Mouse (Mus musculus): ENCODE data around the gene Klk1b4. TPM values are rescaled to one million over a fixed set of nuclear protein-coding genes. Genes with fewer than 3 reads are reported as not detected.
A peak's percentile ranks its signal among the peaks of the same experiment; 100 is the strongest.

Gene Klk1b4
- polyA plus RNA-seq, 1 experiment: 0.53 TPM

DNA sequence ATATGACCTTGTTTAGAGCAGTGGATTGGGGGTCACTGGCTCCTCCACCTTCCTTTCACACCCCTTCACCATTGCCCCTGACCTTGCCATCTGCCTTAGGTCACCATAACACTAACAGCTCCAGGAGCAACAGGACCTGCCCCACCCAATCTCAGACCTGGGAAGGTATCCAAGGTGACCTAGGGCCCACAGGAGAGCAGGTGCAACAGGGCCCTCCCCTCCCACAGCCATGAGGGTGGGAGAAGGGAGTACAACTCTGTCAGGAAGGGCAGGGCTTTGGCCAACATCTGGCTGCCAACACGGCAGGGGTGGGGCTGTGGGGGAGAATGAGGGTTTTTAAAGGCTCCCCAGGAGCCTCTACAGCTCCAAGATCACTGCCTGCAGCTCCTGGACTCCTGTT is 17.8 kb downstream of the Klk1b4 start, which contains the start of gene Klk1:
TSS of gene Klk1 (plus strand) at position 285 of the 400 bp plus-strand sequence.
- DNase-seq: peak; percentile 66
- Histone ChIP-seq H3K27me3 (replicated peaks; ENCODE audit: control insufficient read depth, insufficient read depth, low read length) (no peaks in the 10 kb centered on the region), H3K27ac (ENCODE audit: insufficient read depth, low read depth, low read length) (peak within 1 kb of the TSS; percentile 98), H3K4me3 (ENCODE audit: insufficient read depth, low read depth, low read length) (peak within 1 kb of the TSS; percentile 36), H3K4me1 (ENCODE audit: control insufficient read depth, insufficient read depth, low read length) (no peaks in the 10 kb centered on the region), H3K36me3 (ENCODE audit: control insufficient read depth, insufficient read depth, low read length) (no peaks in the 10 kb centered on the region)
- TF ChIP-seq CTCF (conservative IDR thresholded peaks at IDR 0.05; ENCODE audit: insufficient read depth, insufficient read length, low read depth, low read length) (no peak), POLR2A (IDR thresholded peaks at IDR 0.05; ENCODE audit: low read depth, low read length) (no peak)
- WGBS: 32% methylated on average over 1 of the region's 1 CpGs

DNA sequence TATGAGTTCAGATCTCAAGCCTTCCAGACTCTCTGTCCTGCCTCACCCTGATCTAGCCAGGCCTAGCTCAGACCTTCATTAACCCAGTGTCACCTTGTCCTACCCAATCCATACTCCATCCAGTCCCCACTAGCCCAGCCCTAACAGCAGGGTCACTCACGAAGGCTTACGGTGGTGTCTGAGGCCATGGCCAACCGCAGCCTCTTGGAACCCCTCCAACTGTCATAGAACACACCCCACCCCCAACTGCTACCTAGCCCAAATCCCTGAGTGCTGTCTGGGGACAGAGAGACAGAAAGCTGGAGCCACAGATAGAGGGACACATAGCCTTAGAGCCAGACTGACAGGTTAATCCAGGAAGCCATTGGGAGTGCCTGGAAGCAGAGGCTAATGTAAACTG is 28.7 kb downstream of the Klk1b4 start, which contains the start of gene Gm36864:
TSS of gene Gm36864 (plus strand) at position 269 of the 400 bp plus-strand sequence.
- DNase-seq: peak; percentile 13
- no peaks in the 10 kb centered on the region for H3K27me3 ChIP-seq (replicated peaks; ENCODE audit: control insufficient read depth, insufficient read depth, low read length)
- peak within 1 kb of the TSS; percentile 9; the same call in 1 of the 2 replicates for H3K27ac ChIP-seq (ENCODE audit: insufficient read depth, low read depth, low read length)
- no peaks in the 10 kb centered on the region for H3K4me1 ChIP-seq (ENCODE audit: control insufficient read depth, insufficient read depth, low read length)
- H3K4me3 ChIP-seq (ENCODE audit: insufficient read depth, low read depth, low read length): no peak within 1 kb of the TSS
- TF ChIP-seq CTCF (conservative IDR thresholded peaks at IDR 0.05; ENCODE audit: insufficient read depth, insufficient read length, low read depth, low read length) (no peak), POLR2A (IDR thresholded peaks at IDR 0.05; ENCODE audit: low read depth, low read length) (no peak)
- no peaks in the 10 kb centered on the region for H3K36me3 ChIP-seq (ENCODE audit: control insufficient read depth, insufficient read depth, low read length)
- WGBS: 40% methylated on average over 3 of the region's 3 CpGs

DNA sequence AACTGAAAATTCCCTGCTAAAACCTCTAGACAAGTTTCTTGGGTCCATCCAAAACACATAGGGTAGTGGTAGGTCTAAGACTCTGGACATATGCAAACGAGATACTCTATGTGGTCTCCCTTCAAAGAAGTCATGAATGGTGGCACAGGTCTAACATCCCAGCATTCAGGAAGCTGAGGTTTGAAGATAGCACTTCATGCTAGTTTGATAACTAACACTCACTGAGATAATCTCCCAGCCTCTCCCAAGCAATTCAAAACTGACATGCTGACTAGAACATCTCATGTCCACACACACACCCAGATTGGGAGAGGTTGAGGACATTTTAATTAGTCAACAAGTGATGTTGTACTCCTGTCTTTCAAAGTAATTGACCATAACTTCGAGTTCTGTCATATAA is 32.7 kb downstream of the Klk1b4 start:
- DNase-seq: no peak
- Histone ChIP-seq H3K27ac (ENCODE audit: insufficient read depth, low read depth, low read length) (peak overlapping the region; percentile 89; the same call in 1 of the 2 replicates), H3K4me3 (ENCODE audit: insufficient read depth, low read depth, low read length) (no peak overlapping the region), H3K4me1 (ENCODE audit: control insufficient read depth, insufficient read depth, low read length) (no peaks in the 10 kb centered on the region), H3K36me3 (ENCODE audit: control insufficient read depth, insufficient read depth, low read length) (no peaks in the 10 kb centered on the region), H3K27me3 (replicated peaks; ENCODE audit: control insufficient read depth, insufficient read depth, low read length) (no peaks in the 10 kb centered on the region)
- WGBS: 44% methylated on average over 2 of the region's 2 CpGs
- TF ChIP-seq CTCF (conservative IDR thresholded peaks at IDR 0.05; ENCODE audit: insufficient read depth, insufficient read length, low read depth, low read length) (no peak), POLR2A (IDR thresholded peaks at IDR 0.05; ENCODE audit: low read depth, low read length) (no peak)

DNA sequence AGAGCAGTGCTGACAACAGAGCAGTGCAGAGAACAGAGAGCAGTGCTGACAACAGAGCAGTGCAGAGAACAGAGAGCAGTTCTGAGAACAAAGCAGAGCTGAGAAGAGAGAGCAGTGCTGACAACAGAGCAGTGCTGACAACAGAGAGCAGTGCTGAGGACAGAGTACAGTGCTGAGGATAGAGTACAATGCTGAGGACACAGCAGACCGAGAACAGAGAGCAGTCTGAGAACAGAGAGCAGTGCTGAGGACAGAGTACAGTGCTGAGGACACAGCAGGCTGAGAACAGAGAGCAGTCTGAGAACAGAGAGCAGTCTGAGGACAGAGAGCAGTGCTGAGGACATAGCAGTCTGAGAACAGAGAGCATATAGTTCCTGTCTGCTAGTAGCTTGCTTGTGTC is 33.5 kb downstream of the Klk1b4 start:
- Histone ChIP-seq H3K4me1 (ENCODE audit: control insufficient read depth, insufficient read depth, low read length) (peaks cover 7% of the 10 kb centered on the region; the same call in 1 of the 2 replicates), H3K27me3 (replicated peaks; ENCODE audit: control insufficient read depth, insufficient read depth, low read length) (no peaks in the 10 kb centered on the region), H3K27ac (ENCODE audit: insufficient read depth, low read depth, low read length) (peak overlapping the region; percentile 89), H3K4me3 (ENCODE audit: insufficient read depth, low read depth, low read length) (peak overlapping the region; percentile 35), H3K36me3 (ENCODE audit: control insufficient read depth, insufficient read depth, low read length) (no peaks in the 10 kb centered on the region)
- DNase-seq: peak; percentile 58
- TF ChIP-seq POLR2A (IDR thresholded peaks at IDR 0.05; ENCODE audit: low read depth, low read length): no peak
- TF ChIP-seq CTCF (conservative IDR thresholded peaks at IDR 0.05; ENCODE audit: insufficient read depth, insufficient read length, low read depth, low read length): no peak
- 31% methylated on average over 1 of the region's 1 CpGs for WGBS

DNA sequence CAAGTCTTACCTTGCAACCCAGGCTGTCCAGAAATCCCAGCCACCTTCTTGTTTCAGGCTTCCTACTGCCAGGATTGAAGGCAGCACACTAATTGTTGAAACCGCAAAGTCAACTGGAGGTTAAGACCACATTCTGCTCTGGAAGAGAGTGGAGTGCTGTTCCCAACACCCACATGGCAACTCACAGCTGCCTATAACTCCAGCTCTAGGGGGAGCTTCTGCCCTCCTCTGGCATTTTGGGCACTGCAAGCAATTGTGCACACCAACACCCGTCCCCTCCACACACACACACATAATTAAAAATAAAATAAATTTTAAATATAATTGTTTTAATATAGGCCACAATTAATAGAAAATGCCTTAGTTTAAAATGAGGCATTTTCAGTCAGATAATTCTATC is 33.9 kb downstream of the Klk1b4 start:
- TF ChIP-seq POLR2A (IDR thresholded peaks at IDR 0.05; ENCODE audit: low read depth, low read length): no peak
- TF ChIP-seq CTCF (conservative IDR thresholded peaks at IDR 0.05; ENCODE audit: insufficient read depth, insufficient read length, low read depth, low read length): peak; percentile 44; the same call in 1 of the 2 replicates
- H3K27ac ChIP-seq (ENCODE audit: insufficient read depth, low read depth, low read length): peak overlapping the region; percentile 89
- WGBS: 57% methylated on average over 2 of the region's 2 CpGs

DNA sequence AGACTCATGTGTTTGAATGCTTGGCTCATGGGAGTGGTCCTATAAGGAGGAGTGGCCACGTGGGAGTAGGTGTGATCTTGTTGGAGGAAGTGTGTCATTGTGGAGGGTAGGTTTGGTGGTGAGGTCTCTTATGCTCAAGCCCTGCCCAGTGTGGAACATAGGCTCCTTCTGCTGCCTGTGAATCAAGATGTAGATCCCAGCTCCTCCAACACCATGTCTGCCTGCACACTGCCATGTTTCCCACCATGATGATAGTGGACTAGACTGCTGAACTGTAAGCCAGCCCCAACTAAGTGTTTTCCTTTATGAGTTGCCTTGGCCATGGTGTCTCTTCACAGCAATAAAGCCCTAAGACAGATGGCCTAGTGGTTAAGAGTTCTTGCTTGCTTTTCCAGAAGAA is 36.8 kb downstream of the Klk1b4 start:
- DNase-seq: no peak
- H3K27me3 ChIP-seq (replicated peaks; ENCODE audit: control insufficient read depth, insufficient read depth, low read length): no peaks in the 10 kb centered on the region
- H3K4me1 ChIP-seq (ENCODE audit: control insufficient read depth, insufficient read depth, low read length): peaks cover 8% of the 10 kb centered on the region; the same call in 1 of the 2 replicates
- TF ChIP-seq POLR2A (IDR thresholded peaks at IDR 0.05; ENCODE audit: low read depth, low read length) (no peak), CTCF (conservative IDR thresholded peaks at IDR 0.05; ENCODE audit: insufficient read depth, insufficient read length, low read depth, low read length) (no peak)
- H3K36me3 ChIP-seq (ENCODE audit: control insufficient read depth, insufficient read depth, low read length): no peaks in the 10 kb centered on the region
- 41% methylated on average over 1 of the region's 1 CpGs for WGBS
- H3K27ac ChIP-seq (ENCODE audit: insufficient read depth, low read depth, low read length): no peak overlapping the region
- H3K4me3 ChIP-seq (ENCODE audit: insufficient read depth, low read depth, low read length): no peak overlapping the region

More for the DNA sequence above, 33.9 kb downstream of the Klk1b4 start:
- Histone ChIP-seq H3K27me3 (replicated peaks; ENCODE audit: control insufficient read depth, insufficient read depth, low read length) (no peaks in the 10 kb centered on the region), H3K4me1 (ENCODE audit: control insufficient read depth, insufficient read depth, low read length) (peaks cover 8% of the 10 kb centered on the region; the same call in 1 of the 2 replicates), H3K4me3 (ENCODE audit: insufficient read depth, low read depth, low read length) (peak overlapping the region; percentile 35), H3K36me3 (ENCODE audit: control insufficient read depth, insufficient read depth, low read length) (no peaks in the 10 kb centered on the region)
- peak; percentile 41 for DNase-seq

DNA sequence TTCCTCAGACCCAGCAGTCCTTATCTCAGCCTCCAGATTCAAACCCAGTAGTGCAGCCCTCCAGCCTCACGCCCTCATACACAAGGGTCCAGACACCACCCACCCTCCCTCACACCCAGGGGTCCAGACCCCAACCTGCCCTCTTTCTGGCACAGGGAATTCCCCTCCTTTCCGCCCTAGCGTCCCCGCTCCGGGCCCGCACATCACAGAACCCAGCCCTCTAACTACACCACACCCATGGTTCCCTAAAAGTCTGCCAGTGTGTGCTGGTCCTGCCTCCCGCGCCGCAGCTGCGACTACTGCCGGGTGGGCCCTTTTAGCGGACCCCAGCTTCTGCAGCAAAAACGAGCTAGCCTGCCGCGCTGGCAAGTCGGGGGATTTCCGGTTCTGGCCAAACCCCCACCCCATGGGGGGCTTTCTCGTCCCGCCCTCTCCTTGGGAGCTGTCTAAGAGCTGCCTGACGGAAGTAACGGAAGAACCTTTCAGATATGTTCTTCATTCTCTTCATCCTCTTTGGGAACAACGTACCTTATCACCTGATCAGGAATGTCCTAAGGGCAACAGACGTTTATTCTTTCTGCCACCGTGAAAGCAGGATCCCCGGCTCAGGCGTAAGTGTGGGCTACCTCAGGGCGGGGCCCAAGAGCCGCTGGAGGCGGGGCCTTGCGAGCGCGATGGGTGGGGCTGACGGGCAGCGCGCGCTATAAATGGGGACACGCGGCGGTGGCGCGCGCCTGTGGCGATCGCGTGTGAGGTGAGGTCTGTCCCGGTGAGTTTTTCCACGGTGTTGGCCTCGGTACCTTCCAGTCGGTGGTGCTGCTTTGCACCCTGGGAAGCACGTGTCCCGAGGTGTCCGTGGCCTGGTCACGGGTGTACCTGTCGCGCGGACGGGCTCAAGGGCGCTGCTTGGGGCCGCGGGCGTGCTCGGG is 39.1 kb downstream of the Klk1b4 start, which contains the start of the genes 1700028J19Rik and 2410002F23Rik:
TSS of gene 1700028J19Rik (minus strand) at position 641 of the 929 bp plus-strand sequence.
TSS of gene 2410002F23Rik (plus strand) at position 668 of the 929 bp plus-strand sequence.
- Histone ChIP-seq H3K27me3 (replicated peaks; ENCODE audit: control insufficient read depth, insufficient read depth, low read length) (no peaks in the 10 kb centered on the region), H3K27ac (ENCODE audit: insufficient read depth, low read depth, low read length) (peak within 1 kb of the TSS; percentile 90), H3K4me1 (ENCODE audit: control insufficient read depth, insufficient read depth, low read length) (peaks cover 8% of the 10 kb centered on the region; the same call in 1 of the 2 replicates), H3K36me3 (ENCODE audit: control insufficient read depth, insufficient read depth, low read length) (no peaks in the 10 kb centered on the region), H3K4me3 (ENCODE audit: insufficient read depth, low read depth, low read length) (peak within 1 kb of the TSS; percentile 96)
- TF ChIP-seq CTCF (conservative IDR thresholded peaks at IDR 0.05; ENCODE audit: insufficient read depth, insufficient read length, low read depth, low read length) (no peak), POLR2A (IDR thresholded peaks at IDR 0.05; ENCODE audit: low read depth, low read length) (peak; percentile 96)
- WGBS: under 1% methylated on average over 62 of the region's 62 CpGs
- peak; percentile 92 for DNase-seq

All from kidney, adult 2 months (tissue).